Mouse (Mus musculus) embryo, embryonic 11.5 days (tissue): ENCODE measurements at regions not wholly inside any gene's neighbourhood (a gene's known extent, or its start where the extent isn't known, plus 50 kb on each side); places are given as distances from the start of the nearest gene placed in this dataset.

ENCODE experiments used
- DNase-seq: peaks from one replicate; pipeline ENCODE4 v3.0.0-alpha.2; 2012; ENCODE audit warnings: low read depth, low spot score

DNA sequence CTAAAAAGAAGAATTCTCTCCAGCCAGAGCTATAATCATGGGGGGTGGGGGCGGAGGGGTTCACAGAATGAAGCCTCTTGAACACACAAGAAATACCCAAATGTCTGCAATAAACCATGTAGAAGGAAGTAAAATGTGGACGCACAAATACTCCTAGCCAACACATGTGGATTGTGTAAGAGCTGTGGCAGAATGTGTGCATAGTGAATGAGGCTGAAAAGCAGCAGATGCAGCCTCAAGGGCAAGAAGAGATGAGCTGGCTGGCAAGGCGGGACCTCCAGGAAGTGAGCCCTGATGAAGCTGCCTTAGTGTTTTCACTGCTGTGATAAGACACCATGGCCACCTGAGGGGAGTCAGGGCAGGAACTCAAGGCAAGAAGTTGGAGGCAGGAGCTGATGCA lies 53.3 kb upstream of the Arhgap28 start:
- DNase-seq = no peak

DNA sequence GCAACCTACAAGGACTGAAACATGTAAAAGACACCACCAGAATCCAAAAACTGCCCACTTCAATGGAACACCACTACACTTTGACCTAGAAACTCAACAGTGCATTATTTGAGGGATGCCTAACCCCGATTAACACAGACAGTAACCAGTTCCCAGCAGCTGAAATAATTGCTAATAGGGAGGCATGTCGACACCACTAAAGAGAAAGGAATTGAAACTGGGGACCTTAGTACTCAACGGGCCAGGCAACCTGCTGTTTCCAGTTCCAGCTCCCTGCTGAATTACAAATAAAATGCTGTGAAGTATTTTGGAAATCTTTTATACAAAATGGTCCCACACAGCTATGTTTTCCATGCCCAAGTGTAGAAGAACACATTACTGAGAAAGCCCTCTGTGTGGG lies 56.5 kb upstream of the Arhgap28 start:
- no peak for DNase-seq

DNA sequence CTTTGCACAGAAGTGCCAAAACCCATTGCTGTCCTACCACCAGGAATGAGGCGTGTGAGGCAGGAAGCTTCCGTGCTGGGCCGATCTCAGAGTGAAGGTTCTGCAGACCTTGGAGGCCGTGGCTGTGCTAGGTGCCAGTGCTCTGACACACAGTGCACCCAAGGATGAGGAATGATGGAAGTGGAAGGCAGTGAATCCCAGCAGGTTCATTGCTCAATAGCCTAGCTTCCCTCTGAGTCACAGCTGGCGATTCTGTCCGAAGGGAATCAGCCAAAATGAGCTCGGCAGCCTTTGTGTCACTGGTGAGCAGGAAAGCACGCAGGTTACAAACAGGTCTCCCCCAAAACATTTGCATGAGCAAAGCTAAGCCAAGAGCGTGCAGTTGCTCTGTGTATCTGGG lies 61.8 kb upstream of the Arhgap28 start:
- DNase-seq = no peak

DNA sequence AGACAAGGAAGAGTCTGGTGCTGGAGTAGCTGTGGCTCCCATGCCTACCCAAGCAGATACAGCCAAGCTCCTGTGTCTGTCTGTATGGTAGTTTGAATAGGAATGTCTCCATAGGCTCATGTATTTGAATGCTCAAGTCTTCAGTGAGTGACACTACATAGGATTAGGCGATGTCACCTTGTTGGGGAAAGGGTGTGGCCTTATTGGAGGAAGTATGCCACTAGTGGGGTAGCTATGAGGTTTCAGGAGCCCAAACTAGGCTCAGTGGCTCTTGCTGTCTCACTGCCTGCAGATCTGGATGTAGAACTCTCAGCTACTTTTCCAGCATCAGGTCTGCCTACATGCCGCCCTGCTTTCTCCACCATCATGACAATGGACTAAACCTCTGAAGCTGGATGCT lies 62.3 kb upstream of the Arhgap28 start:
- no peak for DNase-seq

DNA sequence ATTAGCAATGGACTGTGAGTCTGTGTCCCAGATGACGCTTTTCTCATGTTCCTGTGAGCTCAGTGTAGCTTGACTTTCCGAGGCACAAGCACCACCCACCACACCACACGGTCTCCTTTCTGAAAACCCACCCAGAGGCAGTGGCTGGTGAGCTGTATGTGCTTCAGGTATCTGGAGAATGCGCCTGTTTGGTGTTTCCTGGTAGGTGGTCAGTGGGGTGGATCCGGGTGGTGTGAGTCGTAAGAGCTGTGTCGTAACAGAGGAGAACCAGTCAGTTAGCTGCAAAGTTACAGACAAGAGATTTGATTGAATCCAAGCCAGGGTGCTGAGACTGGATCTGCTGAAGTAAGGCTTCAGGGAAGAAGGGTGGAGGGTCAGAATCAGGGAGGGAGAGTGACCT lies 65.1 kb upstream of the Arhgap28 start:
- DNase-seq = no peak

DNA sequence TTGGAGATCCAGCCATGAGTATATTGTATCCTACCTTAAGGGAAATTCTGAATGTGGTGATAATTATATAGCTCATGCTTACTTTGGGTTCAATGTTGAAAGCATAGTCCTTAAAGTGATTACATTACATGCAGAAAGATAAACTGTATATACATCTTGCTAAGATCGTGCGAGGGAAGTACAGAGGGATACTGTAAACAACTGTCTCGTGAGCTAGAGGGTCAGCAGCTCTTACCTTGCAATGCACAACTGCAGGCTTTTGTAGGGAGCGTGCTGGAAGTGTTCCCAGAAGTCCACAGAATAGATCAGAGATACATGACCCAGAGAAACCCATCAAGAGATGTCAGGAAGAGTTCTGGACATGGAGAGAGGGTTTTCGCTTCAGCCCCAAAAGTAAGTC lies 65.6 kb upstream of the Arhgap28 start:
- no peak for DNase-seq

DNA sequence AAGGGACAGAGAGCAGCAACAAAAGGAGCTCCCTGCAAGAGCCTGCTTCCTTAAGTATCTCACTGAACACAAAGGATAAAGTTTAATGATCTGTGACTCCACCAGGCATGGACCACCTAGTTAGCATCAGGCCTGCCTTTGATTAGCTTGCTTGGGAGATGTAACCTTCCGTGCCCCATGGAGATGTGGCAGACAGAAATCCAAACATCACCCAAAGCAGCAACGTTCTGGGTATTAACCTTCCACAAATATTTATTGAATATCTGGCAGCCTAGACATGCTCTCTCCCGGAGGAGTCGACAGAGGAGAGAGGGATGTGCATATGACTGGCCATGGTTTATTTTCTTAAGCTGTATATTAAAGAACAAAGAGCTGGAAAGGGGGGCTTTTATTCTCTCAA lies 67.6 kb upstream of the Arhgap28 start:
- peak; percentile 22 for DNase-seq

DNA sequence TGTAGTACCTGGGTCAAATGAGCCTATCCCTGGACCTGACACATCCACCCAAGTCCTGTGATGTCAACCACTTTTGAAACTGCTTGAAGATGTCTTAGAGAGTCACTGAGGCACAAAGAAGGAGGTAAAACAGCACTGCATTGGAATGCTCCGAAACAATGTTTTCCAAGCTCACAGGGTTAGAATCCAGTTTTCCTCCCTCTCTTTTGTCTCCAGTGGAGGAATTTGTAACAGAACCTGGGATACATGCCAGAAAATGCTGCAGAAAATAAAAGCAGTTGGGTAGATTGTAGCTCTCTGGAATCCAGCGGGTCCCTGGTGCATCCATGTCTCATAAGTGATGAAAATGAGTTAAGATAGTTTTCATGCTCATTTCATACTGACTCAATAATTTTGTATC lies 71.8 kb upstream of the Arhgap28 start:
- DNase-seq = no peak

DNA sequence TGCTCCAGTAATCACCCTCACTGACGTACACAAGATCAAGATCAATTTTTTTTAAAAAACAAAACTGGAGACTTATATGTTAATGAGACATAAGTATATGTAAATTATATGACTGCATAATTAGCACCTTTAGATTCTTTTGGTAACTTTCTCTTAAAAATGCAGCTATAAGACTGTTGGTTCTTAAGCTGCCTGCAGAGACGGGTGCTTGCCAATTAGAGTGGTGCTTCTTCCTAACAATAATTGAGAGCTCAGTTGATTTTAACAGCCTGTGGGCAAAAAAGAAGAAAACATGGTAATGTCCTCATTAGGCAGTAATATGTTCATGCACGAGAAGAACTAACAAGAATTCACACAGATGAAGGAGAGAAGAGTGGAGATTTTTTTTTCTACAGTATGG lies 74.8 kb upstream of the Arhgap28 start:
- no peak for DNase-seq

DNA sequence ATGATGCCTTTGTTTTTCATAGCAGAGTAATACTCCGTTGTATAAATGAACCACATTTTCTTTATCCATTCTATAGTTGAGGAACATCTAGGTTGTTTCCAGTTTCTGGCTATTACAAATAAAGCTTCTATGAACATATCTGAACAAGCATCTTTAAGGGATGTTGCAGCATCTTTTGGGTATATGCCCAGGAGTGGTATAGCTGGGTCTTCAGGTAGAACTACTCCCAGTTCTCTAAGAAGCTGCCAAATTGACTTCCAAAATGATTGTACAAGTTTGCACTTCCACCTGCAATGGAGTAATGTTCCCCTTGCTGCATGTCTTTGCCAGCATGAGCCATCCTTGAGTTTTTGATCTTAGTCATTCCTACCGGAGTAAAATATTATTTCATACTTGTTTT lies 80.5 kb upstream of the Arhgap28 start:
- no peak for DNase-seq

DNA sequence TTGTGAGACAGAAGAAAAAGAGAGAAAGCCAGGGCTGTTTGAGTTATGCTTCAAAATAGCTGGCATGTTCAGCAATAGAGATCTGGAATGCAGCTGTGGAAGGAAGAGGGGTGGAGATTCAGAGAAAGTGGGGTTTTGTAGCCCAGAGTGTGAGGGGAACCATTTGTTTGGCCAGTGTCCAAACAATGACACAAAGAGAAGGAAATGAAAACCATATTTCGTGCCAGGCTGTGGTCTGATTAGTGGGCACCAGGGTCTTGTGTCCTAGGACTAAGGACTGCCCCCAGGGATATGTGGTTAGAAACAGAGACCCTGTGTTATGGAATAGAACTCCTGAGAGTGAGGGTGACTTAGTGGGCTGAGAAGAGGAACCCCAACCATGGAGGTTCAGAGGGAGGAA lies 83.2 kb upstream of the Arhgap28 start:
- DNase-seq = no peak

DNA sequence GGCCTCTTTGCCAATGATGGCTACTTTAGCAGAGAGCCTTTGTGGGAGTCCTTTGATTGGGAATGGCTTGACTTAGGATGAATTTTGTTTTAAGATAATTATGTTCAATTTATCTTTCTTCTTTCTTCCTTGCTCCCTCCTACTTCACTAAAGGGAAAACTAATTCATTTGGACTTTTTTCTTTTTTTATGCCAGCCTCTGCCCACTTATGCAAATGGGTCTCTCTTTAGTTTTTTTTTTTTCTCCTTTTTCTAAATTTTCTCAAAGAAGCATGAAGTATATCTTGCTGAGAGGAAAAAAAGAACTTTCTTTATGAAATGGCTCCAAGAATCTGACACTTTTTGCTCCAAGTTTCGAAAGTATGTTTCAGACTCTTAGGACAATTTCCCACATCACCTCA lies 85.3 kb upstream of the Arhgap28 start:
- no peak for DNase-seq

DNA sequence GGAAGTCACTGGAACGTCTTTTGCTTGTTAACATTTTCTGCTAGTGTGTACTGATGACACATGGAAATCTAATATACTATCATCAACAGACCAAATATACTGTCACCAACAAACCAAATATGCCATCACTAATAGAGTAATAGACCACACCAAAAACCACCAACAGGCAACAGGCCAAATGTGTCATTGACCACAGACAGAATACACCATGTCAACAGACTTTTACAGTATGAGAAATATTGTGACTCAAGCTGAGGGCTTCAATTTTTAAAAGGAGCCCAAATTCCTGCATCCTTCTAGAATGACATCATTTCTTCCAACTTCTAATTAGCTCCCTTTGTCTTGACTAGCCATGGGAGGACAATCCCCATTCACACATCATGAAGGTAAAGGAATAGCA lies 85.9 kb upstream of the Arhgap28 start:
- no peak for DNase-seq

DNA sequence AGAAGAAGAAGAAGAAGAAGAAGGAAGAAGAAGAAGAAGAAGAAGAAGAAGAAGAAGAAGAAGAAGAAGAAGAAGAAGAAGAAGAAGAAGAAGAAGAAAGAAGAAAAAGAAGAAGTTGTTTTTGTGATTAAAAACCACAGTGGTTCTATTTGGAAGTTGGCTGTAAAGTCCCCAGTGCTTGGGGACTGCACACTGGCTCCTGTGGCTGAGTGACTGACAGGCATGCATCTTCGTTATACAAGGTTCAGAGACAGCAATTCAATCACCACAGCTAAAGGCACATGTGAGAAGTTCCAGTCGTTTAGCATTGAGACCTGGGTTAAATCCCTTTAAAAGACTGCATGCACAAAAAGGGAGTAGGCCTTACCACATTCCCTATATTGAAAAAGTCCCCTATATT lies 93.1 kb upstream of the Arhgap28 start:
- DNase-seq = no peak

DNA sequence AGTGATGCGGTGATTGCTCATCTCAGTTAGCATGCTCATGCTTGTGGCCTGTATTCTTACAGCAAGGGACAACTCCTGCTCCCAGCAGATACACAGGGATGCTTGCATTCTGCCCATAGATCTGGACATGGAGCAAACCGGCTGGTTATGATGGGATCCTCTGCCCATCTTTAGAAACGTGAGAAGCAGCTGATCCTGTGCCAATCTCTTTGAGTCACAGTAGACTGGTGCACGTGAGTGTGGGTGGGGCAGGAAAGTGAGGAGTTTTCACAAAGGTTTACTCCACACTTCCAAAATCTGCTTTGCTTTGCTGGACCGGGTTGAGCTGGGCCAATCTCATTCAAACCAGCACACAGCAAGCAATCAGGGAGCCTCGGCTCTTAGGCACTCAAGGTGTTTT lies 93.5 kb upstream of the Arhgap28 start:
- no peak for DNase-seq

DNA sequence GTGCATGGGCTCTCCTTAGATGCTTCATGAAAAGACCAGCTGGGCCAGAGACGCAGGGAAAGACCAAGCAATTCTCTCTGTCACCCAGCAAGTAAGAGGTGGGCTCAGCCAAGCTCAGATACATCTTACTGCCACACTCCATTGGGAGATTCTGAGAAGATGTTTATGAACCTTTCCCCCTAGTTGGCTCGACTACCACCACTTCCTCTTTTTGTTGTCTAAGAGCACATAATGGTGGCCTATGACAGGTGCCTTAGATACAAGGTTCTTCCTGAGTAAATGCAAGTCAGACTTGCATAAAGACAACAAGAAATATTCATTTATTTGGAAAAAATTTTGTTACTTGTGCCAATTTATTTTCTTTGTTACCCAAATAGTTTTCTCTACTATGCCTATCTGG lies 96.2 kb upstream of the Arhgap28 start:
- no peak for DNase-seq

DNA sequence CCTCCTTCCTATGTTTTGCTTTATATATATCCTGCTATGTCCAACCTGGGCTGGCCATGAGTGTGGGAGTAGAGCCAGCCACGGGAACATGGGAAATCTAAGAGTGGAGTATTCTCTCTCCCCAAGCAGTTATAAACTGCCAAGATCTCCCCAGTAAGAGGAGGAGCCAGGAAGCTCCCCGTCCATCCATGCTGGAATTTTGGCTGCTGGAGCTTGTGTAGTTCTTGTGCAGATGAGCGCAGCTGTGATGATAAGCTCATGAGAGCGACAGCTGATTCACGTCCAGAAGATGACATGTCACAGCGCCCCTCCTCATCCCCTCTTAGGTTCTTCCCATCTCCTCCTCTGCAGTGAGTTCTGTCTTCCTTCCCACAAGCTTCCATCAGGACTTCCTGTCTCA lies 99.4 kb upstream of the Arhgap28 start:
- no peak for DNase-seq

DNA sequence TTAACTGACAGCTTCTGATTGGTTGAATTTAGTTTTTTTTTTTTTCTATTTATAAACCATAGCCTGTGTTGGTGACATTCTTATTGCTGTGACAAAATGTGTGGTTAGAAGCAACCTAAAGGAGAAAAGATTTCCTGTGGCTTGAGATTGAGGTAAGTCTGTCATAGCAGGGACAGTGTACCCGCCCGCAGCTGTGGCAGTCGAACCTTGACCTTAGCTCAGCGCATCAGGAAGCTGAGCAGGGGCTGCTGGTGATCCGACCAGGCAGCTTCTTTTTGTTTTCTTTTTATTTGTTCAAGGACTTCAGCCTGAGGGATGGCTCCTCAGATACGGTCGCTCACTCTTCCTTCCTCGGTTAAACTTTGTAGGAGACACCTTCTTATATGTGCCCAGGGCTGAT lies 102.4 kb upstream of the Arhgap28 start:
- DNase-seq = no peak

DNA sequence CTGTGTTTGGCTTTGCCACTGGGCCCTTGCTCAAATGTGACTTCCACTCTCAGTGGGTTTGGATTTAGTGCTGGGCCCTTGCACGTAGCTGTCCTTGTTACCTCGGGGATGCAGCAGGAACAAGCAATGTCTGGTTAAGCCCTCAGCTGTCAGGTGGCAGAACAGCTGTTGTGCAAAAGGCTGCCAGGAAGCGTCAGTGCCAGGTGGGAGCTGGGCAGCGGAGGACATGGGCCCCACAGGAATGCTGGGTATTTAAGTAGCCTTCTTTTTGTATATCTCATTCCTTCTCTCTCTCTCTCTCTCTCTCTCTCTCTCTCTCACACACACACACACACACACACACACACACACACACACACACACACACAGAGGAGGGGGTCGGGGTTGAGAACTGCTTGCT lies 104.0 kb upstream of the Arhgap28 start:
- no peak for DNase-seq

DNA sequence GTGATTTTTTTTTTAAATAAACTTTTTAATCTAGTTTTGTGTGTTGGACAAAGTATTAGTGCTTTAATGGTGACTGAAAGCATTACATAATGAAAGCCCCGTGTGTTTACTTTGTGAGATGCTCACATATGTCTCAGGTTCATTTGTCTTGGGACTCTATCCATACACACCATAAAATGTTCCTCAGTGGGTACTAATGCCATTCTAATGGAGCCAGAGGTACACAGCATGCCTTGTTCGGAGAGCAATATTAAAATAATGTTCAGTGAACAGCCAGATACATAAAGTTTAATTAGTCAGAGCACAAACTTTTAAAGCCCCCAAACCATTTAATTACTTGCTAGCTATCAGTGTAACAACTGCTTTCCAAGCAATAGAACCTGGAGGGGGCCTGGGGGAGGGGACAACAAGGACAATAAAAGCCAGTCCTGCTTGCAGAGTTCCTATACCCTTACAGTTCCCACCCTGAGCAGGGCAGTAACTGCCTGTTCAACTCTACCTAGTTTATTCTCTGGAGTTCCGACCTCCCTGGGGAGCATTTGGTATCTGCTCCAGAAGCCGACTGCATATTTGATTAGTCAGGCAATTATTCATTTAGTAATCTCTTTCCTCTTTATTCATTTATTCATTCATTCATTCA lies 108.0 kb upstream of the Arhgap28 start:
- no peak for DNase-seq

DNA sequence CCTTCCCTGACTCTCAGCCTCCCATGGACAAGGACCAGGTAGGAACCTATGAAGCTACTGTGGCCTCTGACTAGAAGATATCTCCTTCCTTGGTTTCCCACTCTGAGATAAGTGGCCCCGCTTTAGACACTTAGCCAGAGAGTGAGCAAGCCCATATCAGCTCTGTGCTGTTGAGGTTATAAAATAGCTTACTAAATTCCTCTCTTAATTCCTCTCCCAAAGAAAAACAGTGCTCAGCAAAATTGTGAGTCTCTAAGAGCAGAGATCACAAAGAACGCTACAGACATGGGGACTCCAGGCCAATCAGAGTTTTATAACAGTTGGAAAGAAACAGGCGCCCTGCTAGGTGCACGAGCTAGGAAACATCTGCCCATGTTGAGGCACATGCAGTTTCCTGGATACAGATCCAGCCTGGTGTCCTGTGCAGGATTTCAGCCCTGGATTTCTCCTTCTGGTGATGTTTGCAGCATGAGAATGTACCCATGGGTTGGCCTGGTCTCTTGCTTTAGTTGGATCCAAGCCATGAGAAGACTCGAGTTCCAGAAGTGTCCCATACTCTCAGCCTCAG lies 108.9 kb upstream of the Arhgap28 start:
- no peak for DNase-seq

DNA sequence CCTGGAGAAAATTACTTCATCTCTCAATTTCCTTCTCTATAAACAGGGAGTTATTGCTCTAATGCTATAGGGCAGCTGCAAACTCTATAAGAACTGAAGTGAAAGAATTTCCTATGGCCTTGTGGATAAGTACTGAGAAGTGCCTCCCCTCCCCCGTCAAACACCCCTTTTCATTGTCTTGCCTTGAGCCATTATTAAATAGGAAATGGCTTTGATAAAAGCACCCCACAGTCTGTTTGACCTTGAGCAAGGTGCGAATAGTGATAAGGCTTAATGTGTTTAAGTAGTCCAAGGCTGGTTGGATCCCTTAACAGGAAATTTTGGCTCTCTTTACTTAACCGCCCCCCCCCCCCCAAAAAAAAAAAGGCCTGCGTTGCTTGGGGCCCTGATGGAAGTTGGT lies 111.7 kb upstream of the Arhgap28 start:
- DNase-seq = no peak

DNA sequence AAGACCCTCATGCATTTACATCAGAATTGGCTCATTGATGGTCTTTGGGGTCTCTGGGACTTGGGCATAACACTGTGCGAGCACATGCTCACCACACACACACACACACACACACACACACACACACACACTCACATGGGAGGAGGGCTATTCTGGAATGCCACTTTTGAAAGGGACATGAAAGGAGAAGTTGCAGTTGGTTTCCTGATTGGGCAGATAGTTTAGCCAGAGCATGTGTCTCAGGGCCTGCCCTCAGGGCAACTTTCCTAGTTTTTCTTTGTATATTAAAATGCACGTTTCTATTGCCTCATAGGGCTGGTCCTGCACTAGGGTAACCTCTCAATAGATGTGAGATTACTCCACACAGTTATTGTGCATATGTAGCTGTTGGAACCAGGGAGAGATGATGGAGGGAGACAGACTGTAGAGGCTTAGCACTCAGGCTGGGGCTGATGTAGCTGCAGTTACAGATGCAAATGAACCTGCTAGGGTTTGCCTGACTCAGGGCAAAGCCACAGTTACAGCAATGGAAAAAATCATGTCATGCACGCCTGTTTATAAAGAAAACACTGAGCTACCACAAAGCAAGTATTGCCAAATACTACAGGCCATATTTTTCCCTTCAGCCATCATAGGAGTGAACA lies 115.3 kb upstream of the Arhgap28 start:
- DNase-seq = no peak

DNA sequence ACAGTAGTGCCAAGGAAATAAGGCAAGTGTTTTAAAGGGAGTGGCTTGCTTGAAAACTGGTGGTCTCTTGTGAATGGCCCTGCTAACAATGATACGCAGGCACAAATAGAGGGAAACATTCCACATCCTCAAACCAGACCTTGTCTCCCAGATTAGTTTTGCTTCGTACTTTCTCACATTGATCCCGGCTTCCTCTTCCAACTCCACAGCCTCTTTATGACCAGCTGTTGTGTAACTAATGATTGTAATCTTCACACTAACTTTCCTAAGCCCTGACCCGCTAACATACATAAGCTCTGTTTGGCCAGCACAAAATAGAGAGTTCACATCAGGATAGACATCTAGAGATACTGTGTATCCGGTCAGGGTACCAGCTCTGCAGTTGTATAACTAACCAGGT lies 116.3 kb upstream of the Arhgap28 start:
- DNase-seq = no peak
